Mouse (Mus musculus) heart, postnatal 0 days (tissue): ENCODE data around the gene Tenm3.

Experiments used
- CTCF ChIP-seq: IDR thresholded peaks from 2 replicates; pipeline ENCODE4 v1.5.1; 2016; ENCODE audit warnings: antibody characterized with exemption, control low read depth, low read depth
- EP300 ChIP-seq: IDR thresholded peaks from 2 replicates; pipeline ENCODE4 v1.6.1; 2016; ENCODE audit warnings: antibody characterized with exemption, low read depth

- TF ChIP-seq CTCF (no peak), EP300 (no peak)
Measured at GRCm38 (mm10) chr8:48665193-48665592, 178.6 kb downstream of the Tenm3 start.
